Mouse (Mus musculus) MEL (cell line): ENCODE data around the gene Pidd1. TPM values are rescaled to one million over a fixed set of nuclear protein-coding genes. Genes with fewer than 3 reads are reported as not detected.
A peak's percentile ranks its signal among the peaks of the same experiment; 100 is the strongest.

Source experiments
- DNase-seq: peaks from one replicate; pipeline ENCODE4 v3.0.0; 2011; ENCODE audit warnings: low read depth, low spot score
- H3K27ac ChIP-seq: 2 replicates; pipeline ENCODE4 v1.5.1; 2012; ENCODE audit warnings: low read depth, mild to moderate bottlenecking, control low read depth, low read length, moderate library complexity; ENCODE audit not compliant: control insufficient read depth
- H3K27me3 ChIP-seq, 2 experiments: fragments of 150-350 bp in 1 of 2; sonication (generic) in 1 of 2; 2 replicates each; pipeline ENCODE4 v1.6.1; 2012; ENCODE audit warnings: low read length in 2 of 2, mild to moderate bottlenecking in 2 of 2, improper control_type of control experiment in 1 of 2, moderate library complexity in 1 of 2; ENCODE audit not compliant: insufficient read depth in 2 of 2, control insufficient read depth in 1 of 2
- H3K36me3 ChIP-seq, 2 experiments: 2 replicates each; pipeline ENCODE4 v1.6.1; 2012 to 2014; ENCODE audit warnings: low read length in 2 of 2, improper control_type of control experiment in 1 of 2, inconsistent platforms in 1 of 2, mild to moderate bottlenecking in 1 of 2; ENCODE audit not compliant: insufficient read depth in 2 of 2, control insufficient read depth in 1 of 2
- H3K4me1 ChIP-seq, 2 experiments: fragments of 150-350 bp in 1 of 2; sonication (generic) in 1 of 2; 2 replicates each; pipeline ENCODE4 v1.6.1; 2012; ENCODE audit warnings: low read length in 2 of 2, improper control_type of control experiment in 1 of 2, mild to moderate bottlenecking in 1 of 2; ENCODE audit not compliant: insufficient read depth in 2 of 2, control insufficient read depth in 1 of 2
- H3K4me3 ChIP-seq, 2 experiments: fragments of 150-350 bp in 1 of 2; sonication (generic) in 1 of 2; 2 replicates each; pipeline ENCODE4 v1.5.1; 2012; ENCODE audit warnings: low read depth in 2 of 2, low read length in 2 of 2, mild to moderate bottlenecking in 2 of 2, moderate library complexity in 2 of 2, control low read depth in 1 of 2, improper control_type of control experiment in 1 of 2; ENCODE audit not compliant: control insufficient read depth in 1 of 2, insufficient read depth in 1 of 2
- H3K79me2 ChIP-seq: 2 replicates; pipeline ENCODE4 v1.6.1; 2012; ENCODE audit warnings: mild to moderate bottlenecking, low read length, moderate library complexity; ENCODE audit not compliant: control insufficient read depth, poor library complexity, insufficient read depth
- H3K9ac ChIP-seq: 2 replicates; pipeline ENCODE4 v1.6.1; 2012; ENCODE audit warnings: low read depth, mild to moderate bottlenecking, control low read depth, low read length, moderate library complexity; ENCODE audit not compliant: control insufficient read depth, poor library complexity, severe bottlenecking
- H3K9me3 ChIP-seq: fragments of 150-350 bp; sonication (generic); replicated peaks from 2 replicates; pipeline ENCODE4 v1.6.1; 2012; ENCODE audit warnings: mild to moderate bottlenecking, low read length, improper control_type of control experiment, moderate library complexity; ENCODE audit not compliant: insufficient read depth
- BHLHE40 ChIP-seq: IDR thresholded peaks from 2 replicates; pipeline ENCODE4 v1.6.1; 2012; ENCODE audit warnings: low read depth, mild to moderate bottlenecking, inconsistent platforms, low read length, improper control_type of control experiment, borderline replicate concordance
- CHD1 ChIP-seq: IDR thresholded peaks from 2 replicates; pipeline ENCODE4 v1.6.1; 2012; ENCODE audit warnings: low read depth, mild to moderate bottlenecking, inconsistent platforms, low read length, improper control_type of control experiment
- CTCF ChIP-seq, 3 experiments: IDR thresholded peaks in 2 of 3; conservative IDR thresholded peaks in 1 of 3; 2 replicates each; pipeline ENCODE4 v1.5.1; 2011 to 2012; ENCODE audit warnings: low read length in 3 of 3, low read depth in 2 of 3, mild to moderate bottlenecking in 2 of 3, improper control_type of control experiment in 1 of 3, inconsistent platforms in 1 of 3, mixed read lengths in 1 of 3, moderate library complexity in 1 of 3; ENCODE audit not compliant: control insufficient read depth in 1 of 3, insufficient read depth in 1 of 3, poor library complexity in 1 of 3, severe bottlenecking in 1 of 3
- E2F4 ChIP-seq: IDR thresholded peaks from 2 replicates; pipeline ENCODE4 v1.6.1; 2011; ENCODE audit warnings: low read depth, low read length, improper control_type of control experiment, borderline replicate concordance
- EP300 ChIP-seq, 2 experiments: IDR thresholded peaks; 2 replicates each; pipeline ENCODE4 v1.6.1; 2011; ENCODE audit warnings: improper control_type of control experiment in 2 of 2, low read length in 2 of 2, low read depth in 1 of 2, mild to moderate bottlenecking in 1 of 2
- ETS1 ChIP-seq: IDR thresholded peaks from 2 replicates; pipeline ENCODE4 v1.6.1; 2012; ENCODE audit warnings: low read depth, mild to moderate bottlenecking, inconsistent platforms, low read length, improper control_type of control experiment, moderate library complexity
- HCFC1 ChIP-seq: IDR thresholded peaks from 2 replicates; pipeline ENCODE4 v1.6.1; 2012; ENCODE audit warnings: low read depth, mild to moderate bottlenecking, inconsistent platforms, low read length, improper control_type of control experiment, moderate library complexity
- KAT2A ChIP-seq: conservative IDR thresholded peaks from 2 replicates; pipeline ENCODE4 v1.6.1; 2012; ENCODE audit warnings: low read depth, low read length, improper control_type of control experiment, inconsistent platforms
- MAX ChIP-seq: IDR thresholded peaks from 2 replicates; pipeline ENCODE4 v1.6.1; 2011; ENCODE audit warnings: low read length, improper control_type of control experiment
- MAZ ChIP-seq: IDR thresholded peaks from 2 replicates; pipeline ENCODE4 v1.6.1; 2012; ENCODE audit warnings: low read depth, mild to moderate bottlenecking, inconsistent platforms, low read length, improper control_type of control experiment
- MEF2A ChIP-seq: IDR thresholded peaks from 2 replicates; pipeline ENCODE4 v1.6.1; 2014; ENCODE audit warnings: low read depth, mild to moderate bottlenecking, inconsistent platforms, low read length, improper control_type of control experiment; ENCODE audit not compliant: poor library complexity, insufficient replicate concordance, severe bottlenecking; ENCODE audit errors: extremely low read depth
- MXI1 ChIP-seq: IDR thresholded peaks from 2 replicates; pipeline ENCODE4 v1.6.1; 2011; ENCODE audit warnings: mild to moderate bottlenecking, low read depth, low read length, improper control_type of control experiment
- MYC ChIP-seq: IDR thresholded peaks from 2 replicates; pipeline ENCODE4 v1.6.1; 2011; ENCODE audit warnings: low read depth, mild to moderate bottlenecking, low read length, improper control_type of control experiment, moderate library complexity
- NELFE ChIP-seq: IDR thresholded peaks from 2 replicates; pipeline ENCODE4 v1.6.1; 2011; ENCODE audit warnings: low read depth, low read length, improper control_type of control experiment
- NRF1 ChIP-seq: IDR thresholded peaks from 2 replicates; pipeline ENCODE4 v1.6.1; 2014; ENCODE audit warnings: low read depth, mild to moderate bottlenecking, inconsistent platforms, low read length, improper control_type of control experiment, moderate library complexity; ENCODE audit not compliant: poor library complexity, insufficient read depth, severe bottlenecking
- POLR2A ChIP-seq, 2 experiments: IDR thresholded peaks; 2 replicates each; pipeline ENCODE4 v1.6.1; 2011 to 2012; ENCODE audit warnings: low read length in 2 of 2, mild to moderate bottlenecking in 2 of 2, control low read depth in 1 of 2, improper control_type of control experiment in 1 of 2, low read depth in 1 of 2, moderate library complexity in 1 of 2; ENCODE audit not compliant: control insufficient read depth in 1 of 2, insufficient read depth in 1 of 2, poor library complexity in 1 of 2
- RAD21 ChIP-seq: IDR thresholded peaks from 2 replicates; pipeline ENCODE4 v1.6.1; 2011; ENCODE audit warnings: mild to moderate bottlenecking, low read depth, low read length, improper control_type of control experiment
- RCOR1 ChIP-seq: IDR thresholded peaks from 2 replicates; pipeline ENCODE4 v1.6.1; 2012; ENCODE audit warnings: low read depth, mild to moderate bottlenecking, inconsistent platforms, low read length, improper control_type of control experiment
- SIN3A ChIP-seq: IDR thresholded peaks from 2 replicates; pipeline ENCODE4 v1.6.1; 2012; ENCODE audit warnings: low read length, improper control_type of control experiment, inconsistent platforms
- SMC3 ChIP-seq: IDR thresholded peaks from 2 replicates; pipeline ENCODE4 v1.6.1; 2011; ENCODE audit warnings: low read depth, low read length, improper control_type of control experiment
- TAL1 ChIP-seq: IDR thresholded peaks from 2 replicates; pipeline ENCODE4 v1.6.1; 2012; ENCODE audit warnings: mild to moderate bottlenecking, inconsistent platforms, low read length, moderate library complexity, mixed read lengths
- TBP ChIP-seq: IDR thresholded peaks from 2 replicates; pipeline ENCODE4 v1.8.0; 2011; ENCODE audit warnings: low read depth, low read length, improper control_type of control experiment
- TCF12 ChIP-seq: IDR thresholded peaks from 2 replicates; pipeline ENCODE4 v1.6.1; 2014; ENCODE audit warnings: low read depth, mild to moderate bottlenecking, inconsistent platforms, low read length, improper control_type of control experiment, moderate library complexity
- UBTF ChIP-seq: IDR thresholded peaks from 2 replicates; pipeline ENCODE4 v1.6.1; 2012; ENCODE audit warnings: low read depth, mild to moderate bottlenecking, inconsistent platforms, low read length, improper control_type of control experiment, moderate library complexity, borderline replicate concordance; ENCODE audit not compliant: insufficient read depth
- USF1 ChIP-seq: IDR thresholded peaks from 2 replicates; pipeline ENCODE4 v1.6.1; 2014; ENCODE audit warnings: low read depth, mild to moderate bottlenecking, inconsistent platforms, low read length, improper control_type of control experiment, moderate library complexity
- USF2 ChIP-seq, 2 experiments: IDR thresholded peaks; 2 replicates each; pipeline ENCODE4 v1.6.1; 2011 to 2012; ENCODE audit warnings: improper control_type of control experiment in 2 of 2, low read length in 2 of 2, borderline replicate concordance in 1 of 2, inconsistent platforms in 1 of 2, low read depth in 1 of 2, mild to moderate bottlenecking in 1 of 2; ENCODE audit not compliant: insufficient read depth in 1 of 2
- ZC3H11A ChIP-seq: IDR thresholded peaks from 2 replicates; pipeline ENCODE4 v1.6.1; 2012; ENCODE audit warnings: low read depth, mild to moderate bottlenecking, inconsistent platforms, low read length, improper control_type of control experiment
- ZKSCAN1 ChIP-seq: IDR thresholded peaks from 2 replicates; pipeline ENCODE4 v1.6.1; 2012; ENCODE audit warnings: low read depth, mild to moderate bottlenecking, inconsistent platforms, low read length, improper control_type of control experiment, moderate library complexity
- ZMIZ1 ChIP-seq: IDR thresholded peaks from 2 replicates; pipeline ENCODE4 v1.6.1; 2012; ENCODE audit warnings: low read depth, mild to moderate bottlenecking, inconsistent platforms, low read length, improper control_type of control experiment, moderate library complexity
- ZNF384 ChIP-seq: IDR thresholded peaks from 2 replicates; pipeline ENCODE4 v1.6.1; 2012; ENCODE audit warnings: low read depth, mild to moderate bottlenecking, inconsistent platforms, low read length, improper control_type of control experiment
- polyA plus RNA-seq, 2 experiments: library from polyadenylated mRNA; stranded (reverse) in 1 of 2; unstranded in 1 of 2; fragments of >175 nt in 1 of 2; fragments of >200 nt in 1 of 2; gene quantifications; 2 replicates each; pipeline versions ENCODE4 v1.2.1 to v1.2.4; 2012; ENCODE audit warnings: low replicate concordance in 2 of 2, low read depth in 1 of 2; ENCODE audit not compliant: insufficient read length in 2 of 2, insufficient read depth in 1 of 2, missing spikeins in 1 of 2
- total RNA-seq: library from RNA; depleted of rRNA; stranded (reverse); fragments of 300-350 nt; gene quantifications from 2 replicates; pipeline ENCODE4 v1.2.3, GENCODE M21; 2012

Gene Pidd1
- total and polyA plus RNA-seq, 3 experiments, result 6.4 to 27.2 TPM; not detected in 1

- peaks cover 21 to 25% of the 10 kb centered on the region in 2 experiments for H3K36me3 ChIP-seq
- H3K9ac ChIP-seq, result no peak overlapping the region
Measured at GRCm38 (mm10) chr7:141395348-141395747, 48.5 kb downstream of the Pidd1 start.

GRCm38 (mm10) chr7:141394771-141395170, 49.1 kb downstream of the Pidd1 start:
- Histone ChIP-seq H3K9ac (peak overlapping the region; percentile 23; the same call in 1 of the 2 replicates), H3K27me3 (no peaks in the 10 kb centered on the region), H3K36me3 (peaks cover 24 to 27% of the 10 kb centered on the region in 2 experiments), H3K79me2 (peaks cover 25% of the 10 kb centered on the region), H3K9me3 (no peaks in the 10 kb centered on the region), H3K27ac (peak overlapping the region; percentile 40; the same call in 1 of the 2 replicates), H3K4me3 (no peak overlapping the region), H3K4me1 (peaks cover 0 to 15% of the 10 kb centered on the region in 2 experiments; a peak in 3 of 4 replicates)
- peak; percentile 88 for DNase-seq
- peak; percentile 46 for TF ChIP-seq RAD21
- no peak for TF ChIP-seq USF2 (IDR thresholded peaks at IDR 0.05; ENCODE audit: borderline replicate concordance in 1 of 2, insufficient read depth in 1 of 2, low read depth in 1 of 2, low read length in 2 of 2)
- TF ChIP-seq MYC, result peak; percentile 78; the same call in 1 of the 2 replicates
- TF ChIP-seq NRF1, result no peak
- TF ChIP-seq UBTF, result no peak
- no peak for TF ChIP-seq NELFE
- TF ChIP-seq MEF2A, result no peak
- no peak for TF ChIP-seq ZMIZ1
- peak; percentile 71; the same call in 1 of the 2 replicates for TF ChIP-seq MAX
- no peak for TF ChIP-seq CHD1
- TF ChIP-seq ETS1, result no peak; the same call in 1 of the 2 replicates
- peak; percentile 69 for TF ChIP-seq ZNF384
- TF ChIP-seq TAL1, result no peak
- TF ChIP-seq TCF12, result no peak
- peak; percentile 25; the same call in 1 of the 2 replicates for TF ChIP-seq RCOR1
- no peak for TF ChIP-seq MAZ
- no peak; the same call in 1 of the 2 replicates for TF ChIP-seq BHLHE40
- peak; percentile 72 for TF ChIP-seq SMC3
- TF ChIP-seq EP300 (IDR thresholded peaks at IDR 0.05; ENCODE audit: low read depth in 1 of 2, low read length in 2 of 2), result no peak
- TF ChIP-seq ZKSCAN1, result no peak
- TF ChIP-seq CTCF (IDR thresholded peaks at IDR 0.05 in 2 of 3, conservative IDR thresholded peaks at IDR 0.05 in 1 of 3; ENCODE audit: control insufficient read depth in 1 of 3, insufficient read depth in 1 of 3, low read depth in 2 of 3, low read length in 3 of 3, poor library complexity in 1 of 3, severe bottlenecking in 1 of 3), result peak; percentile 87 to 95 (median 89)
- peak; percentile 49; the same call in 1 of the 2 replicates for TF ChIP-seq ZC3H11A
- TF ChIP-seq HCFC1, result peak; percentile 54; the same call in 1 of the 2 replicates
- TF ChIP-seq MXI1, result peak; percentile 97
- no peak for TF ChIP-seq TBP
- TF ChIP-seq E2F4, result no peak
- no peak for TF ChIP-seq POLR2A (IDR thresholded peaks at IDR 0.05; ENCODE audit: control insufficient read depth in 1 of 2, insufficient read depth in 1 of 2, low read depth in 1 of 2, low read length in 2 of 2, poor library complexity in 1 of 2)
- TF ChIP-seq KAT2A, result no peak
- TF ChIP-seq SIN3A, result peak; percentile 79

More at GRCm38 (mm10) chr7:141395348-141395747, 48.5 kb downstream of the Pidd1 start:
- Histone ChIP-seq H3K27me3 (no peaks in the 10 kb centered on the region), H3K79me2 (peaks cover 25% of the 10 kb centered on the region), H3K4me3 (no peak overlapping the region), H3K4me1 (peaks cover 0 to 10% of the 10 kb centered on the region in 2 experiments; a peak in 3 of 4 replicates), H3K9me3 (no peaks in the 10 kb centered on the region), H3K27ac (no peak overlapping the region)
- TF ChIP-seq ZNF384, result no peak
- TF ChIP-seq USF1, result no peak
- no peak for TF ChIP-seq MYC
- TF ChIP-seq CTCF (IDR thresholded peaks at IDR 0.05 in 2 of 3, conservative IDR thresholded peaks at IDR 0.05 in 1 of 3; ENCODE audit: control insufficient read depth in 1 of 3, insufficient read depth in 1 of 3, low read depth in 2 of 3, low read length in 3 of 3, poor library complexity in 1 of 3, severe bottlenecking in 1 of 3), result no peak
- DNase-seq, result no peak
